Mouse (Mus musculus): ENCODE data around the gene Apln. TPM values are rescaled to one million over a fixed set of nuclear protein-coding genes. Genes with fewer than 3 reads are reported as not detected.
A peak's percentile ranks its signal among the peaks of the same experiment; 100 is the strongest.

The Apln gene
- total RNA-seq, 2 experiments from 2014 or later = 9.4 to 10.0 TPM

- no peak for DNase-seq (ENCODE audit: low spot score in 2 of 2)
These were observed 15.3 kb downstream of the Apln start for GRCm38 (mm10) chrX:48019359-48019758.

- no peak for DNase-seq (ENCODE audit: low spot score in 2 of 2)
These were observed 17.6 kb downstream of the Apln start for GRCm38 (mm10) chrX:48016906-48017601.

- DNase-seq (ENCODE audit: low spot score in 2 of 2) = no peak
These were observed 23.0 kb downstream of the Apln start for GRCm38 (mm10) chrX:48011656-48012055.

GRCm38 (mm10) chrX:48006062-48006461, 28.6 kb downstream of the Apln start:
- no peak for DNase-seq (ENCODE audit: low spot score in 2 of 2)

GRCm38 (mm10) chrX:48004786-48005185, 29.9 kb downstream of the Apln start:
- DNase-seq (ENCODE audit: low spot score in 2 of 2) = no peak

GRCm38 (mm10) chrX:48001151-48001550, 33.5 kb downstream of the Apln start:
- no peak for DNase-seq (ENCODE audit: low spot score in 2 of 2)

- no peak for DNase-seq (ENCODE audit: low spot score in 2 of 2)
These were observed 36.2 kb downstream of the Apln start for GRCm38 (mm10) chrX:47998412-47998811.

- DNase-seq (ENCODE audit: low spot score in 2 of 2) = peak; percentile 27 to 32
These were observed 42.0 kb downstream of the Apln start for GRCm38 (mm10) chrX:47992606-47993005.

- DNase-seq (ENCODE audit: low spot score in 2 of 2) = no peak
These were observed 46.6 kb downstream of the Apln start for GRCm38 (mm10) chrX:47988024-47988423.

- DNase-seq (ENCODE audit: low spot score in 2 of 2) = peak in 1 of 2 experiments; percentile 19
These were observed 49.5 kb downstream of the Apln start for GRCm38 (mm10) chrX:47985000-47985619.

- no peak for DNase-seq (ENCODE audit: low spot score in 2 of 2)
These were observed 57.6 kb downstream of the Apln start for GRCm38 (mm10) chrX:47977078-47977477.

GRCm38 (mm10) chrX:47976551-47976950, 58.1 kb downstream of the Apln start:
- no peak for DNase-seq (ENCODE audit: low spot score in 2 of 2)

Other genes starting within 250 kb of the Apln start
- gene Smarca1, start 141.9 kb downstream of the Apln start, total RNA-seq (2021) = 10 to 100 TPM; 47.4 to 61.0 TPM
- 10 to 100 TPM; 68.0 to 74.1 TPM for gene Ocrl, start 122.5 kb downstream of the Apln start, total RNA-seq (2021)
- gene Xpnpep2, start 73.9 kb upstream of the Apln start, total RNA-seq (2021) = 1 to 10 TPM; 1.5 to 7.1 TPM
- 1 to 10 TPM; 1.8 to 2.6 TPM for gene Sash3, start 111.6 kb upstream of the Apln start, total RNA-seq (2021)
- 10 to 100 TPM; 20.3 to 23.4 TPM for gene Zdhhc9, start 174.0 kb upstream of the Apln start, total RNA-seq (2021)
- gene Utp14a, start 222.0 kb upstream of the Apln start, total RNA-seq (2021) = 10 to 100 TPM; 17.4 to 23.0 TPM

All from adrenal gland, postnatal 4 days (tissue).